Comparison of ENCODE assay signal across 12 mouse cellular contexts in genomic region chr6:91590395-91590794, GRCm38 (mm10).
A peak's percentile ranks its signal among the peaks of the same experiment; 100 is the strongest.
DNase-seq lines count a peak whose midpoint lies in the region; ATAC-seq and TF ChIP-seq lines count a peak whose summit lies in the region.
"Had no signal": no experiment of that assay in that cellular context is flagged by ENCODE, and none has a peak within 500 bp of the region (broad histone marks: within the 10 kb centered on the region; RNA-seq: fewer than 3 reads in every experiment).

No protein-coding gene starts in this region.

- no peak for DNase-seq in heart, embryonic 10.5 days (ENCODE audit: low spot score)
- DNase-seq in heart, postnatal 14 days, result no peak
- no peak for DNase-seq in kidney, postnatal 4 days
- peak; percentile 23 for DNase-seq in limb, embryonic 14.5 days (ENCODE audit: low spot score)
- DNase-seq in skeletal muscle tissue, adult 2 months (ENCODE audit: low read depth, low spot score), result peak; percentile 79
- DNase-seq in embryo, embryonic 10 days (ENCODE audit: low spot score), result no peak
- DNase-seq: cerebellum, adult 11-12 months; layer of hippocampus, postnatal 36 days; right cerebral cortex, postnatal 25 days; thymus, adult 2 months had no signal

- no peak overlapping the region for H3K9ac ChIP-seq in kidney, embryonic 15.5 days
- no peak overlapping the region for H3K9ac ChIP-seq in limb, embryonic 14.5 days (ENCODE audit: low read depth, low read length, severe bottlenecking)
- H3K9ac ChIP-seq: lung, embryonic 15.5 days had no signal

- H3K9me3 ChIP-seq in heart, embryonic 10.5 days, result no peaks in the 10 kb centered on the region
- no peaks in the 10 kb centered on the region for H3K9me3 ChIP-seq in kidney, embryonic 15.5 days (replicated peaks)
- no peaks in the 10 kb centered on the region for H3K9me3 ChIP-seq in limb, embryonic 14.5 days (ENCODE audit: control insufficient read depth, low read length)
- H3K9me3 ChIP-seq: lung, embryonic 15.5 days had no signal

- no peak for ATAC-seq in kidney, embryonic 15.5 days (replicated peaks; ENCODE audit: low FRiP score)
- ATAC-seq in limb, embryonic 14.5 days (ENCODE audit: low FRiP score, low read depth), result peak; percentile 56; the same call in 1 of the 2 replicates

- WGBS in heart, embryonic 10.5 days, result 21% methylated on average over 6 of the region's 6 CpGs
- WGBS in kidney, embryonic 15.5 days, result 37% methylated on average over 6 of the region's 6 CpGs
- WGBS in limb, embryonic 14.5 days, result 45% methylated on average over 6 of the region's 6 CpGs

- H3K27me3 ChIP-seq in heart, embryonic 10.5 days (ENCODE audit: insufficient read depth, poor library complexity, severe bottlenecking), result peaks cover 14% of the 10 kb centered on the region; the same call in 1 of the 2 replicates
- H3K27me3 ChIP-seq in kidney, embryonic 15.5 days, result no peaks in the 10 kb centered on the region
- no peaks in the 10 kb centered on the region for H3K27me3 ChIP-seq in limb, embryonic 14.5 days (ENCODE audit: control insufficient read depth, insufficient read depth, low read length)
- H3K27me3 ChIP-seq: lung, embryonic 15.5 days had no signal

- H3K4me3 ChIP-seq in heart, embryonic 10.5 days, result no peak overlapping the region
- H3K4me3 ChIP-seq in kidney, embryonic 15.5 days (replicated peaks), result no peak overlapping the region
- no peak overlapping the region for H3K4me3 ChIP-seq in limb, embryonic 14.5 days (replicated peaks; ENCODE audit: low read length)
- H3K4me3 ChIP-seq: lung, embryonic 15.5 days had no signal

- H3K36me3 ChIP-seq in heart, embryonic 10.5 days, result no peaks in the 10 kb centered on the region
- H3K36me3 ChIP-seq in kidney, embryonic 15.5 days, result no peaks in the 10 kb centered on the region
- H3K36me3 ChIP-seq in limb, embryonic 14.5 days (ENCODE audit: control insufficient read depth, insufficient read depth, low read length), result no peaks in the 10 kb centered on the region
- H3K36me3 ChIP-seq: lung, embryonic 15.5 days had no signal

- intact Hi-C loops in heart, postnatal 14 days (cut with DNase I), result no loop called here

- TF ChIP-seq POLR2A in limb, embryonic 14.5 days (IDR thresholded peaks at IDR 0.05; ENCODE audit: borderline replicate concordance, extremely low read depth, insufficient read depth, insufficient read length), result no peak

- peak overlapping the region; percentile 79; the same call in 1 of the 2 replicates for H3K27ac ChIP-seq in heart, embryonic 10.5 days
- 0 out of 2 replicates have a peak overlapping the region, but pooled peaks have one; percentile 48 for H3K27ac ChIP-seq in kidney, embryonic 15.5 days
- H3K27ac ChIP-seq in limb, embryonic 14.5 days (replicated peaks; ENCODE audit: low read depth, low read length), result no peak overlapping the region; the same call in 1 of the 2 replicates
- H3K27ac ChIP-seq: lung, embryonic 15.5 days had no signal

- H3K4me1 ChIP-seq in heart, embryonic 10.5 days, result peaks cover 59% of the 10 kb centered on the region
- H3K4me1 ChIP-seq in kidney, embryonic 15.5 days, result peaks cover 21% of the 10 kb centered on the region
- H3K4me1 ChIP-seq in limb, embryonic 14.5 days (ENCODE audit: control insufficient read depth, insufficient read depth, low read length), result 0 out of 2 replicates have a peak, but pooled peaks cover 5% of the 10 kb centered on the region

- no peak overlapping the region for H3K4me2 ChIP-seq in kidney, embryonic 15.5 days
- no peak overlapping the region for H3K4me2 ChIP-seq in limb, embryonic 14.5 days (replicated peaks; ENCODE audit: low read depth, low read length, severe bottlenecking)
- H3K4me2 ChIP-seq: lung, embryonic 15.5 days had no signal

Comparison
In these comparisons a context has a peak if more than half of its experiments do, and no peak if none do; other contexts are left out.
1. DNase-seq: peak in limb, embryonic 14.5 days (single experiment) and skeletal muscle tissue, adult 2 months (single experiment); none in heart, embryonic 10.5 days (single experiment), heart, postnatal 14 days (0 of 2), kidney, postnatal 4 days (0 of 2) and embryo, embryonic 10 days (single experiment).